Mouse (Mus musculus) G1E (cell line): Measurements from ENCODE around the gene Vac14. TPM values are rescaled to one million over a fixed set of nuclear protein-coding genes. Genes with fewer than 3 reads are reported as not detected.

ENCODE experiments used
- ATAC-seq: 2 replicates; pipeline ENCODE4 v1.8.0; 2016; ENCODE audit warnings: mild to moderate bottlenecking; ENCODE audit not compliant: insufficient number of reproducible peaks, poor library complexity, low FRiP score, severe bottlenecking; ENCODE audit errors: extremely low read depth
- DNase-seq: peaks from one replicate; pipeline ENCODE4 v3.0.0; 2012; ENCODE audit warnings: low spot score
- H3K27me3 ChIP-seq: 2 replicates; pipeline ENCODE4 v1.6.1; 2012; ENCODE audit warnings: mild to moderate bottlenecking, low read length, inconsistent platforms; ENCODE audit not compliant: insufficient read depth
- H3K36me3 ChIP-seq: replicated peaks from 2 replicates; pipeline ENCODE3; 2012; ENCODE audit warnings: mild to moderate bottlenecking, inconsistent platforms
- H3K4me1 ChIP-seq: 2 replicates; pipeline ENCODE4 v1.6.1; 2012; ENCODE audit warnings: low read depth, low read length, inconsistent platforms, mixed read lengths; ENCODE audit not compliant: insufficient read depth
- H3K4me3 ChIP-seq: 2 replicates; pipeline ENCODE4 v1.5.1; 2012; ENCODE audit warnings: low read depth, mild to moderate bottlenecking, inconsistent platforms, low read length, moderate library complexity, mixed read lengths
- H3K9me3 ChIP-seq: replicated peaks from 2 replicates; pipeline ENCODE4 v1.6.1; 2012; ENCODE audit warnings: inconsistent platforms
- CTCF ChIP-seq: IDR thresholded peaks from 2 replicates; pipeline ENCODE4 v1.5.1; 2012; ENCODE audit warnings: low read depth, low read length, inconsistent platforms, mixed read lengths
- GATA1 ChIP-seq: IDR thresholded peaks from 2 replicates; pipeline ENCODE4 v1.6.1; 2012; ENCODE audit warnings: borderline replicate concordance, low read length, inconsistent platforms, mixed read lengths
- GATA2 ChIP-seq: IDR thresholded peaks from 2 replicates; pipeline ENCODE4 v1.6.1; 2012; ENCODE audit warnings: low read depth, low read length, inconsistent platforms, borderline replicate concordance
- POLR2AphosphoS5 ChIP-seq: IDR thresholded peaks from 2 replicates; pipeline ENCODE4 v1.6.1; 2012; ENCODE audit warnings: low read depth, low read length, inconsistent platforms; ENCODE audit not compliant: insufficient replicate concordance
- TAL1 ChIP-seq: conservative IDR thresholded peaks from 2 replicates; pipeline ENCODE4 v1.6.1; 2012; ENCODE audit warnings: low read depth, low read length, inconsistent platforms, mixed read lengths
- polyA plus RNA-seq: library from polyadenylated mRNA; stranded (reverse); fragments of >175 nt; gene quantifications from 2 replicates; pipeline ENCODE4 v1.2.3, GENCODE M21; 2012
- total RNA-seq, 2 experiments: library from RNA; stranded (forward) in 1 of 2; stranded (reverse) in 1 of 2; fragments of 200-1000 nt in 1 of 2; fragments of >200 nt in 1 of 2; fragmentation: Nextera tagmentation in 1 of 2; gene quantifications; 2 replicates each; pipeline ENCODE4 v1.2.3; 2014 to 2017

The Vac14 gene
- total and polyA plus RNA-seq, 3 experiments: 25.7 to 70.1 (median 52.1) TPM

- no peak for DNase-seq
- TF ChIP-seq TAL1 (no peak), GATA1 (no peak), POLR2AphosphoS5 (no peak)
- no peak for ATAC-seq
- Histone ChIP-seq H3K36me3 (peaks cover 92% of the 10 kb centered on the region), H3K4me3 (no peak overlapping the region), H3K27me3 (no peaks in the 10 kb centered on the region), H3K9me3 (no peaks in the 10 kb centered on the region), H3K4me1 (no peaks in the 10 kb centered on the region)
Measured at GRCm38 (mm10) chr8:110689961-110690360, 71.6 kb downstream of the Vac14 start.

GRCm38 (mm10) chr8:110694226-110694625 lies 75.8 kb downstream of the Vac14 start:
- DNase-seq (no peak), ATAC-seq (no peak)
- Histone ChIP-seq H3K27me3 (no peaks in the 10 kb centered on the region), H3K4me3 (no peak overlapping the region), H3K36me3 (peaks cover 95% of the 10 kb centered on the region), H3K9me3 (no peaks in the 10 kb centered on the region), H3K4me1 (no peaks in the 10 kb centered on the region)
- TF ChIP-seq TAL1: no peak
- TF ChIP-seq GATA2: no peak
- no peak for TF ChIP-seq CTCF
- TF ChIP-seq GATA1: no peak
- TF ChIP-seq POLR2AphosphoS5: no peak

GRCm38 (mm10) chr8:110694826-110695225 lies 76.4 kb downstream of the Vac14 start:
- Histone ChIP-seq H3K4me1 (no peaks in the 10 kb centered on the region), H3K4me3 (no peak overlapping the region)
- TF ChIP-seq POLR2AphosphoS5: no peak
- no peak for TF ChIP-seq GATA2
- no peak for TF ChIP-seq GATA1
- TF ChIP-seq CTCF: no peak
- TF ChIP-seq TAL1: no peak

GRCm38 (mm10) chr8:110695431-110695830 lies 77.0 kb downstream of the Vac14 start:
- ATAC-seq (no peak), DNase-seq (no peak)
- H3K4me1 ChIP-seq: no peaks in the 10 kb centered on the region
- no peaks in the 10 kb centered on the region for H3K27me3 ChIP-seq
- H3K9me3 ChIP-seq: no peaks in the 10 kb centered on the region
- peaks cover 95% of the 10 kb centered on the region for H3K36me3 ChIP-seq
- no peak overlapping the region for H3K4me3 ChIP-seq
- TF ChIP-seq POLR2AphosphoS5 (no peak), TAL1 (no peak), GATA2 (no peak), CTCF (no peak)

More at GRCm38 (mm10) chr8:110694826-110695225, 76.4 kb downstream of the Vac14 start:
- Histone ChIP-seq H3K27me3 (no peaks in the 10 kb centered on the region), H3K36me3 (peaks cover 95% of the 10 kb centered on the region), H3K9me3 (no peaks in the 10 kb centered on the region)
- ATAC-seq: no peak
- no peak for DNase-seq

- TF ChIP-seq TAL1 (no peak), CTCF (no peak), POLR2AphosphoS5 (no peak), GATA1 (no peak), GATA2 (no peak)
- Histone ChIP-seq H3K4me3 (no peak overlapping the region), H3K4me1 (no peaks in the 10 kb centered on the region), H3K9me3 (no peaks in the 10 kb centered on the region), H3K27me3 (no peaks in the 10 kb centered on the region), H3K36me3 (peaks cover 95% of the 10 kb centered on the region)
- no peak for DNase-seq
- no peak for ATAC-seq
Measured at GRCm38 (mm10) chr8:110696051-110696450, 77.7 kb downstream of the Vac14 start.

GRCm38 (mm10) chr8:110697571-110697970 lies 79.2 kb downstream of the Vac14 start:
- TF ChIP-seq POLR2AphosphoS5 (no peak), TAL1 (no peak), CTCF (no peak), GATA1 (no peak), GATA2 (no peak)
- Histone ChIP-seq H3K4me3 (no peak overlapping the region), H3K9me3 (no peaks in the 10 kb centered on the region), H3K27me3 (no peaks in the 10 kb centered on the region), H3K4me1 (no peaks in the 10 kb centered on the region), H3K36me3 (peaks cover 100% of the 10 kb centered on the region)
- ATAC-seq (no peak), DNase-seq (no peak)

GRCm38 (mm10) chr8:110698098-110698497 lies 79.7 kb downstream of the Vac14 start:
- Histone ChIP-seq H3K27me3 (no peaks in the 10 kb centered on the region), H3K4me1 (no peaks in the 10 kb centered on the region), H3K4me3 (no peak overlapping the region), H3K36me3 (peaks cover 100% of the 10 kb centered on the region), H3K9me3 (no peaks in the 10 kb centered on the region)
- DNase-seq (no peak), ATAC-seq (no peak)
- TF ChIP-seq GATA2: no peak
- TF ChIP-seq CTCF: no peak
- TF ChIP-seq POLR2AphosphoS5: no peak
- TF ChIP-seq TAL1: no peak
- TF ChIP-seq GATA1: no peak
